Mouse (Mus musculus): ENCODE results near the gene Ddx39b.

Gene Ddx39b

DNA sequence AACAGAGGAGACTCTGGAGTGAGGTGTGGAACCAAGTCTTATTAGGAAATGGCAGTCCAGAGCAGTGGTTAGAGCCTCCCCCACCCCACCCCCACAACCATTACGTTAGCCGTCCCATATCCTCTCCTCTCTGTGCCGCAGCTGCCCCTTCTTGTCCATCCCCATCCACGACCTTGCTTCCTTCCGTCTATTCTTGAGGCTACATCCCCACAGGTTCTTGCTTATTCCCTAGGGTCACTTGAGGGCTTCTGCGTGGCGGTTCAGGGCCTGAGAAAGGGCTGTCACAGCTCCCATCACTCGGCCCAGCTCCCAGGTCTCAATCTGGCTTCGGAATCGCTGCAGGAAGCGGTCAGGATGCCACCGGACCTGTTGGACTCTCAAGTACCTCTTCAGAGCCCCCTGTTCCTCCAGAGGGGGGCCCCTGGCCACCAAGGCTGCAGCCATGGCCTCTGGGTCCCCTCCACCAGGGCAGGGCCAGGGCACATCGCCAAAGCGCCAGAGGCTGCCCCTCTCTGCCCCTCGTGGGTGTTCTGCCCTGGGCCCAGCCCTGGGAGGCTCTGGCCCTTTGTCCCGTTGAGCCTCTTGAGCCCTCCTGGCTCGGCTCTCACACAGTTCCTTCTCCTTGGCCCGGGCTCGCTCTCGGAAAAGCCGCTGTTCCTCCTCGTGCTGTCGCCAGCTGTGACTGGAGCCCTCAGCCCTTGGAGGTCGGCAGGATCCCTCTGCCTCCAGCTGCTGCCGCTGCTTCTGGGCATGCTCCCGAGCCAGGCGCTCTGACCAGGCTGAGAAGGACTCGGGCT lies 21.2 kb upstream of the Ddx39b start, which contains the start of gene Gm16181:
Gene Gm16181, plus strand, starts transcription at position 679 of the 797 bp plus-strand sequence.
- DNase-seq, result peak; percentile 38

DNA sequence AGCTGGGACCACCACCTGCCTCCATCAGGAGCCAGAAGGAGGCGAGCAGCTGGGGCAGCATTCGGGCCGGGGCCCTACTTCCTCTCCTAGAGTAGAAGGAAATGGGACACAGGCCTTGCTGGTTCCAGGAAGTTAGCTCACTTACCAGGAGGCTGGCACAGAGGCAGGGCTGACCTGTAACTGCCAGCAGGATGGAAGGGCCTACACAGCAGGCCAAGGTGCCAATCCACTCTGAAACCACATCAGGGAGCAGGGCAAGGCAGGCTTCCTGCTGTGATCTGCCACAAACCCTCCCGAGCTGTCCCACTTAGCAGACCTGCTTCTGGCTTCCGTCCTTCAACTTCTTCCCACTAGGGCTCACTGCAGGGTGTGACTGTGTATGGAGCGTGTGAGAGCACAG lies 19.2 kb upstream of the Ddx39b start:
- peak; percentile 75 for DNase-seq

DNA sequence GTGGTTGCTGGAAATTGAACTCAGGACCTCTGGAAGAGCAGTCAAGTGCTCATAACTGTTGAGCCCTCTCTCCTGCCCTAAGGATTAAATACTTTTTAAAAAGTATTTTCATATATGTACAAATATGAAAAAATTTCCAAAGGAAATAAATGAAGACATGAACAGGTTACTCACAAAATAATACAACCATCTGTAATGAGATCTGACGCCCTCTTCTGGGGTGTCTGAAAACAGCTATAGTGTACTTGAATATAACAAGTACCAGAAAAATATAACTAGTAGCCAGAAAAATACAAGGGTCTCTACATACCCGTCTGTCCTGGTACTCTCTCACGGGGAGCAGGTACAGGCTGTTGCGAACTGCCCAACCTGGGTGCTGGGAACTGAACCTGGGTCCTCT lies 16.9 kb upstream of the Ddx39b start:
- peak; percentile 20 for DNase-seq

DNA sequence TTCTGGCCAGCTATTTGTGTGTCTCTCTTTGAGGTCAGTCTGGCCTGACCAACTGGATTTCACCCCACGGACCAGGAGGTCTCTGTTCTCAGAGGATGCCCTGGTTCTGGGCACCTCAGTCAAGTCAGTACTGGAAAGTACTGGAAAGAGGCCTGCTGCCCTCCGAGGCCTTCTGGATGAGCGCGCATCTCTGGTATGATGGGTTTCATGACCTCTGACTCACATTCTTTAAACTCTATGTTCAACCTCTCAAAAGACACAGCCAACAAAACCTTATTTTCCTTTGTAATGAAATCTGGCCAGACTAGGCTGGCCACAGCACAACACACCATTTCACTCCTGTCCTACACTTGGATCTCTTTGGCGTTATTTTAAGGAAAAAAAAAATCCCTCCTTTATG lies 16.1 kb upstream of the Ddx39b start:
- DNase-seq, result no peak

DNA sequence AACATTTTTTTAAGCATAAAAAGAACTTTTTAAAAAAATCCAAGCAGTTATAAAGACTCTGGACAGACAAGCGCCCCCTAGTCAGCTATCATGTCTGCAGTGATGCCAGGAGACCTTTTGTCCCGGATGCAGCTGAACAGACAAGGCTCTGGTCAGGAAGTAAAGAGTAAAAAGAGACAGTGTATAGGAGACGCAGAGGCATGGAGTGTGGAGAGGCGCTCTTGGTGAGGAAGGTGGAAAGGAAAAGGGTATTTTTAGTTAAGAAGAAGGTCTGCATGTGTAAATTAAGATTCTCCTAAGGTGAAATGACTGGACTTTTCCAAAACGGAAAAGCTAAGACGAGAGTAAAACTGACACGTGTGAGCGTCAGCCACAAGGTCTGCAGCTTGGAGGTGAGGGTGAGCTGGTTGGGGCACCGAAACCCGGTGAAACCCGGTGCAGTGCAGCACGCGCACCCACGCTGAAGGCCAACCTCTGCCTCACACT lies 14.9 kb upstream of the Ddx39b start:
- DNase-seq, result peak; percentile 56

DNA sequence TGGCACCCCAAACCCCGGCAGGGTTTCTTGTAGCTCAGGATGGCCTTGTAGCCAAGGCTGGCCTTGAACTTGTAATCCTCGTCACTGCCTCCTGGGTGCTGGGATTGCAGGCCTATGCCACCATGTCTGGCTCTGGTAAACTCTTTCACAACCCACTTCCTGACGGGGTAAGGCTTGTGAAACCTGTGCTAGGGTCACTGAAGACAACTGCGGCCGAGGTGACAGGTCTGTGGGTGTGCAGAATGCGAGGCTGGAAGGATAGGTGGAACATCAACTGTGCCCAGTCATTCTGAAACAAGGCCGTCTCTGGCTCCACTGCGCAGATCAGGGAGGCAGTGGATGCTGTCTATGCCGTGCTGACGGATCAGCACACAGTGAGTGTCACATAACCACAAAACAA lies 10.5 kb upstream of the Ddx39b start:
- DNase-seq, result peak; percentile 16

DNA sequence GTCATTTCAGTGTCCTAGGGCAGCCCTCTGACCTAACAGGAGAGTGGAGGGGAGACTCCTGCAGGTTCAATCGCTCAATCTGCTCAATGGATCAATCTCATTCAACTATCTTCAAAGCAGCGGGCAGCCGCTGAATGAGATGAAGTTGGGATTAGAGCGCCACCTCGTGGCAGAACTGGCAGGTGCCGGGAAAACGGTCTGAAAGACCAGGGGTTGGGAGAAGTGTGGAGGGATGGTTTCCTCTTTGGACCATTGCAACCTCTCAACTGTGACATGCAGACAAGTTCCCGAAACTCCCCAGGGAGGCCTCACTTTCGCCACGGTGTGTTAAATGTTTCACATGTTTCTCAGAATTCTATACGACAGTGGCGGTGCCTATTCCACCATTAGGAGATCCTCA lies 9.5 kb upstream of the Ddx39b start:
- peak; percentile 94 for DNase-seq

DNA sequence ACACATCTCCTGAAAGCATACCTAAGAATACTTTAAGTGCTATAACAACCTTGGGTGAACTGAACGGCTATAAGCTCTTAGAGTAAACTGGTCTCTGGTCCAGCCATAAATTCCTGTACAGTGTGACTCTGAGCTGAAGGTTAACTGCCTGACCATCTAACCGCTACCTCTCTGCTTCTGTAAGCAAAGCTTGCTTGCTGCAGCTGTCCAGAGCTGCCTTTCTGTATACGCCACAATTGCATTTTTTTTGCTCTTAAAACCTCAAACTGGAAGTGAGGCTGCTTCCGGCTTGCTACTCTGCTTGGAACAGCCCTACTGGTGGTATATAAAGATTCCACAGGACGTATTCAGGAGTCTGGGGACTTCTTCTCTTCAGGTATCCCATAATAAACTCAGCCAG lies 8.9 kb upstream of the Ddx39b start:
- peak; percentile 57 for DNase-seq

DNA sequence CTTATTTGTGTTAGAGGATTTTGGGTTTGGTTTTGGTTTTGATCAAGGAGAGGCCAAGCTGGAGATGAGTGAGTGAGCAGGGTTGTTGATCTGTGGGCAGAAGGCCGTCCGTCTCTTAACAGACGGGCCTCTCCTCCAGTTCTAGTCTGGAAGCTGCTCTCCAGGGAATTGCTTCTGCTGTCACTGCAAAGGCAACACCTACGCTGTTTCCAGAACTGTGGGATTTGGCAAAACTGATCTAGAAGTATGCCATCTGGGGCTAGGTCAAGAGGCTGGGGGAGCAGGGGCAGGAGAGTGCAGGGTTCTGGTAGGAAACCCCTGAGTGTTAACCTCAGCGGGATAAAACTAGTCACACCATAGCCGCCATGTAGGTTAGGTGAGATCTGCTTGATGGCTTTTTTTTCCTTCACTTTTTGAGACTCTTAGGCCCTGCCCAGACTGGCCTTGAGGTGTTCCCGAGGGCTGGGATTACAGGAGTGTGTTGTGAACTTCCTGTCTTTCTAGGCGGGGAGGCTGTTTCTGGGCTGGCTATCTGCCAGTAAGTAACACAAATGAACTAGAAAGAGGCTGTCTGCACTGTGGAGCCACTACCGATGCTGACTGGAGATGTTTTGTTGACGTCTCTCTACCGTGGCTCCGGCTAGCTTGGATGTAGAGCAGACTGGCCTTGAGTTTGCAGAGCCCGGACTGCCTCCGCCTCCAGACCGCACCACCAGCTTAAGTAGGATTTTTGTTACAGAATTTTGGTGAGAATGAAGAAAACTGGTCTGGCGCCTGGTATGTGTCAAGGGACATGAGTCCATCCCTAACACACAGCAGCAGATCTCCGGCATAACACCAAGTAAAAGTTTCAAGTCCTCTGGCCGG lies 8.2 kb upstream of the Ddx39b start, which contains the start of gene Atp6v1g2:
Gene Atp6v1g2, plus strand, starts transcription at position 547 of the 867 bp plus-strand sequence.
- peak; percentile 41 for DNase-seq

DNA sequence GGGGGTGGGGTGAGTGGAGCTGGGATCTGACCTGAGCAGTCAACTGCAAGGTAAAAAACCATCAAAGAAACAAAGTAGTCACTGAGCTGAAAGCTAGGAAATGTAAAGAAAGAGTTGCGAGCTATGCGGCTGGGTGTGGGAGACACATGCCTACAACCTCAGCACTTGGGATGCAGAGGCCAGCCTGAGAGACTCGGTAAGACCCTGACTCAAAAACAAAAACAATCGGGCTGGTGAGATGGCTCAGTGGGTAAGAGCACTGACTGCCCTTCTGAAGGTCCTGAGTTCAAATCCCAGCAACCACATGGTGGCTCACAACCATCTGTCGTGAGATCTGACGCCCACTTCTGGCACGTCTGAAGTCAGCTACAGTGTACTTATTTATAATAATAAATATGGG lies 7.5 kb upstream of the Ddx39b start:
- peak; percentile 18 for DNase-seq

DNA sequence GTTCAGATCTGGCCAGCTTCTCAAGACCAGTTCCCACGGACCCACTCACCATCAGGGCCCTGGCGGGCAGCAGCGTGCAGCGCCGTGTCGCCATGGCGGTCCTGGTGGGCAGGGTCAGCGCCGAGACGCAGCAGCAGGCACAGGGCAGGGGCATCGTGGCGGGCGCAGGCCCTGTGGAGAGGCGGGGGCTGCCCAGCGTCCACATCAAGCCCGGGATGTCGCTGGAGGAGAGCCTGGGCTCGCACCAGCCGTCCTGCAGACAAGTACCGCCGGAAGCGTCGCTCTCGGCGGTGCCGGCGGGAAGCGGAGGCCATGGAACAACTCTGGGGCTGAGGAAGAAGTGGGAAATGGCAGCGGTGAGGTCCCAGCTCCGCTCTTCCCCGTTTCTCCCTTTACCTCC lies 6.6 kb upstream of the Ddx39b start:
- peak; percentile 66 for DNase-seq

DNA sequence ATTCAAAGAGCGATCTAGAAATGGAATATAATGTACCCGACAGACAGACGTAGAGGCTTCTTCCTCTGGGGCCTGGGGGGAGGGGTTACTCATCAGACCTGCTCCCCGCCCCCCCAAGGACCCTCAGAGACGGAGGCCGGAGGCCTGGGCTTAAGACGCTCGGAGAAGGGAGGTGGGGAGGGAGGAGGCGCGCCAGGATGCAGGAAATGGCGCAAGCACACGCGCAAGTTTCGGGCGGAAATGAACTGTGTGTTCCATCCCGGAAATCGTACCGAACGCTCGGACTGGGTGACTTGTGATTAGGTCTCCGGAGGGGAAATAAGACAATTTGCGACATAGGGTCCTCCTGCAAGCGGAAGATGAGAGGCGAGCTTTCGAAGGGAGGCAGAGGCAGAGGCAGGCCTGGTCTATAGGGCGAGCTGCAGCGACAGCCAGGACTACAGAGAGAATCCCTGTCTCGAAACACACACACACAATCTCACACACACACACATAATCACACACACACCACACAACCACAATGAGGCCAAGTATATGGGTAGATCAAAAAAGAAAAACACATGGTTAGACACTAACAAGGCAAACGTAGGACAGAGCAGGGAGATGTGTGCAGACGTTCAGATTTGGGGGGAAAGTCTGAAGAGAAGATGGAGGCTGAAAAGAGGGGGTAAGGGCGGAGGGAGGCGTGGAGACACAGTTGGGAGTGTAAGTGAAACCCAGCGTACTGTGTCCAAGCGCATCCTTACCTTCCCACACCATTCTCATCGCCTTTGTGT lies 5.7 kb upstream of the Ddx39b start, which contains the start of gene Nfkbil1:
Gene Nfkbil1, minus strand, starts transcription at position 179 of the 776 bp plus-strand sequence.
- peak; percentile 84 for DNase-seq

DNA sequence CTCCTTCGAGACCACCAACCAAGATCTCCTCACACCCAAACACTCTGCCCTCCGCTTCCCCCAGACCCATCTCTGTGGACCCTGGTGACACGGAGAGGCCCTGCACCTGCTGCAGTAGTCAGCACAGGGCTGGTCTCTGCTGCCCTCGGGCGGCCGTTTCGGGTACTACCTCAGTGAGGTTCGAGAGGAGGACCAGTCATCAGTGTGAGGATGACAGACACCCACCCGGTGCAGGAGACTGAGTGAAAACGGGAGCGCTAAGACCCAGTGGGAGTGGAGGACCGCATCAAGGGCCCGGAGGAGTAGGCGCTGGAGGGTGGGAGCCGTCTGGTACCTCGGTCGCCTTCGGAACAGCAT lies 5.2 kb upstream of the Ddx39b start:
- peak; percentile 100 for DNase-seq

DNA sequence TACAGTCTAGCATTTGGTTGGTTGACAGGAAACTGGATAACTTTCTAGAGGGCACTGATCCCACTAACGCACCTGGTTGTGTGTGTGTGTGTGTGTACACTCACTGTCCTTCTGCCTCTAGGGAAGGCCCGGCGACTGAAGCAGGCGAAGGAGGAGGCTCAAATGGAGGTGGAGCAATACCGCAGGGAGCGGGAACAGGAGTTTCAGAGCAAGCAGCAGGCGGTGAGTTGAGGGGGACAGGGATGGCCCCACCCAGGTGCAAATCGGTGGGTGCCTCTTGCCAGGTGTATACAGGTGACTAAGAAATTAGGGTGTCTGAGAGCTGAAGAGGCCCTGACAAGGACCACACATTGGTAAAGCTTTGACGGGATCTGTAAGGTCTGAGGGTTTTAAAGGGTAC lies 4.5 kb upstream of the Ddx39b start:
- DNase-seq, result peak; percentile 24

DNA sequence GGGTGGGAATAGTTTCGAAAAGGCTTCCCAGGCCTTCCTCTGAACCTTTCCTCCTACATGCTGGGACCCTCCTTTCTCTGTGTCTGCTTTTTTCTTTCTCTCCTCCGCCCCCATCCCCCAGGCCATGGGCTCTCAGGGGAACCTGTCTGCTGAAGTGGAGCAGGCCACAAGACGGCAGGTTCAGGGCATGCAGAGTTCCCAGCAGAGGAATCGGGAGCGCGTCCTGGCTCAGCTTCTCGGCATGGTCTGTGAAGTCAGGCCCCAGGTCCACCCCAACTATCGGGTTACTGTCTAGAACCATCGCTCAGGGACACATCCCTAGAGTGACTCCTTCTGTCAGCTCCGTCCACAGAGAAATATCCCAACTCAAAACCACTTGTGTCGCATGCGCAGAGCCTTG lies 4.0 kb upstream of the Ddx39b start:
- DNase-seq, result no peak

DNA sequence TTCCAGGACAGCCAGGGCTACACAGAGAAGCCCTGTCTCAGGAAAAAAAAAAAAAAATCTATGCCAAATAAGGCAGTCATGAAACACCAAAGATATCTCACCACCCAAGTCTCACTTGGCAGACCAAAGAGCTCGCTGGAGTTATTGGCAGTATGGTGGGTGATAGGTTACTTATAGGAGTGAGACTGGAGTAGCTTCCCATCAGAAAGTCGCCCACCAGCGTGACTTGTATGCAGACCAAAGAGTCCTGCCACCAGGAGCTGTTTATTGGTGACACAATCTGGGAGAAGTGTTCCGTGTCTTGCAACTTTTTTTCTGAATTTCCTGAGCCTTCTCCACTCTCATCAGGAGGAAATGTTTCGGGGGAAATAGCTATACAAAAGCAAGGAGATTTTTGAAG lies 1.8 kb upstream of the Ddx39b start:
- no peak for DNase-seq

DNA sequence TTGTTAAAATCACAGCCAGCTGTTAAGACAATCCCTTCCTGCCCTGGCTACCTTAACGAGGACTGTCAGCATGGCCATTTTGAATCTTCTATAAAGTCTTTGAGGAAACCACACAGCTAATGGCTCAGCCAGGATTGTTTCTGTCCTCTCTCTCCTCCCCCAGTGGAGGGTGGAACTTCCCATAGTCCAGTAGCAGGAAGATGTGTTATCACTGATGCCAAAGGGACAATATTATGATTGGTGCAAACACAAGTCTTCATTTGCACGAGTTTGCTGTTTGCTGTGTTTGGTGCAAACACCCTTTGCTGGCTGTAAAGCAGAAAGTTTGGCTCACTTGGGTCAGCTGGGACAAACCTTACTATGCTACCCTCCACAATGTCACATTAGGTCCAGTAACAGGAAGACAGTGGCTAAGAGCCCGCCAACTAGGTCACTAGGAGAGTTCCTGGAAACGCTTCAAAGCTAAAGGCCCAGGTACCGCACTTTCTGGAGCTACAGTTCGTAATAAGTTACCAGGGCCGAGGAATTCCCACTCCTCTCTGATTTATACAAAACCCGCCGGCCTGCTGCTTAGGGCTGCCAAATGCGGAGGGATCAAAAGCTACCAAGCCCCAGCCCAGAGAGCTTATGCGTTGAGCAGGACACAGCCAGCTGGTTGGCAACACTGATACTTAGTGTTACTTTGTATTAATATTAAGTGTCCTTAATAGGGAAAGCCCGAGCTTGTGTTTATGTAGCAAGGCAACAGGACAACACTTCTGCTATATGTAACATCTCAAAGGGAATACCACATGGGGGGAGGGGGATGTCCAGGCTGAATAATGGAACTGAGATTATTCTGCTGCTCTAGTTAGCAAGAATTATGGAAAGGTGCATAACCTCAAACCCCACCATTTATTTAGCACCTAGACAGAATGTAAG lies 902 bp upstream of the Ddx39b start:
- no peak for DNase-seq

DNA sequence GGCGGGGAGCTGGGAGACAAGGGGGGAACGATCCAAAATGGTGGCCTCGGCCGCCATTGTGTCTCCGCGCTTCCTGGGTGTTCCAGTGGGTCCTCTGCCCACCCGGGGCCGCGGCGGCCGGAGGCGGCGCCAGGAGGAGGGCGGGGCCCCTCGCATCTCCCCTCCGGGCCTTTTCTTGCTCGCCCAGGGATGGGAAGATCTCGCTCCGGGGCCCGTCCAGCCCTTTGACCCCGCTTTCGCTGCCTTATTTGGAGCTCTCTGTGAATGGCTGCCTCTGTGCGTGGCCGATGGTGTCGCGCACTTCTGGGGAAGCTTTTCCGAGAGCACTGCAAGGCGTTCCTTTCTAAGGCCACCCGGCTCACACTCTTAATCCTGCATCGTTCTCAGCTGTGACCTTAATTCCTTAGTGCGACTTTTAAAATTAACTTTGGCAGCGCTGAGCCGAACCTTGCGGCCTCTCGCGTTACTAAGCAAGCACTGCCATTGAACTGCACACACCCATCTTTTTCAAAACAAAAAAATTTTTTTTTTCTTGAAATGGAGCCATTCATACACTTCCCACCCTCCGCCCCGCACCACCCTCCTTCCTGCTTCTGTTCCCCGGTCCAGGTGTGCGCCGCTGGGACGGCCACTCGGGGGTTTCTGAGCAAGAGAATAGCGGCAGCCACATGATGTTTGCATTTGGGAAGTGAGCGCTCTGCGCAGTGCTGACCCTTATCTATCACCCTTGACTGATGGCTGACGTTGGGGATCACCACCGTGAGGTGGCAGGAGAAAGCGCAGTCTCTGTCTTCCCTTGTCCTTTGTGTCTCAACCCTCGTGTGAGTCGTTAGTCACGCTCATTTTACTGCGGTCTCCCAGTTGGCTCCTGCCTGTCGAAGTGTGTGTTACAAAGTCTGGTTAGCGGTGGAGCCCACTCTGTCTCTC lies 732 bp downstream of the Ddx39b start:
- DNase-seq, result peak; percentile 70

DNA sequence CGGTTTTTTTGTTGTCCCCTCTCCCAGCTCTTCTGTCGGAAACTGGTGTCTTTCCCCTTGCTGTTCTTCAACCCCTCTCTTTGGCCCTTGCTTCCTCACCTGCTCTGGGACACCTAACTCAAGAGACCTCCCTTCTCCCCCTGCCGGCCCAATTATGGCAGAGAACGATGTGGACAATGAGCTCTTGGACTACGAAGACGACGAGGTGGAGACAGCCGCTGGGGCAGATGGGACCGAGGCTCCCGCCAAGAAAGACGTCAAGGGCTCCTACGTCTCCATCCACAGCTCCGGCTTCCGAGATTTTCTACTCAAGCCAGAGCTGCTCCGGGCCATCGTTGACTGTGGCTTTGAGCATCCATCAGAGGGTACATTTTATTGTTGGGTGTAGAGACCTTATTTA lies 1.5 kb downstream of the Ddx39b start:
- peak; percentile 58 for DNase-seq

DNA sequence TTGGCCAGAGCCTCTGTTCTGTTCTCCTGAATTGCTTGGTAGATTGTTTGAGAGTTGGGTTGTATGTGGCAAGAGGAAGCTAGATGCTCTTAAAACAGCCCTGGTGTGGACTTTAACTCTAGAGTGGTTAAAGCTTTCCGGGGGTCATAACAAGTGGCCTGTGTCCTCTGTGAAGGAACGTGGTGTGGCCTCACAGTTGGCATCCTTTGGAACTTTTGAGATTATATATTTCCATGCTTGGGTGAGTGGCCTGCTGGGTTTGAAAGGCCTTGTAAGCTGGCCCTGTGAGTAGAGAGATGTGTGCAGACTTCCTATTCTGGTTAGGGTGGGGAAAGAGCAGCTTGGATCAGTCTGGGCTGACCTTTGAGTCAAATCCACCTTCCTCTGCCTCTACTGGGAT lies 3.5 kb downstream of the Ddx39b start:
- DNase-seq, result no peak
